Mouse (Mus musculus) frontal cortex, postnatal 25 days (tissue): Measurements from ENCODE around the gene Hacd3.
A peak's percentile ranks its signal among the peaks of the same experiment; 100 is the strongest.
"Not testable (repeated sequence)": the region's sequence is repeated elsewhere in the genome, so short reads cannot be mapped to it uniquely, and the experiment has no call there.

ENCODE experiments used
- DNase-seq, 2 experiments: peaks; one replicate each; pipeline ENCODE4 v3.0.0; 2022; ENCODE audit warnings: low spot score in 2 of 2

Hacd3 gene

DNA sequence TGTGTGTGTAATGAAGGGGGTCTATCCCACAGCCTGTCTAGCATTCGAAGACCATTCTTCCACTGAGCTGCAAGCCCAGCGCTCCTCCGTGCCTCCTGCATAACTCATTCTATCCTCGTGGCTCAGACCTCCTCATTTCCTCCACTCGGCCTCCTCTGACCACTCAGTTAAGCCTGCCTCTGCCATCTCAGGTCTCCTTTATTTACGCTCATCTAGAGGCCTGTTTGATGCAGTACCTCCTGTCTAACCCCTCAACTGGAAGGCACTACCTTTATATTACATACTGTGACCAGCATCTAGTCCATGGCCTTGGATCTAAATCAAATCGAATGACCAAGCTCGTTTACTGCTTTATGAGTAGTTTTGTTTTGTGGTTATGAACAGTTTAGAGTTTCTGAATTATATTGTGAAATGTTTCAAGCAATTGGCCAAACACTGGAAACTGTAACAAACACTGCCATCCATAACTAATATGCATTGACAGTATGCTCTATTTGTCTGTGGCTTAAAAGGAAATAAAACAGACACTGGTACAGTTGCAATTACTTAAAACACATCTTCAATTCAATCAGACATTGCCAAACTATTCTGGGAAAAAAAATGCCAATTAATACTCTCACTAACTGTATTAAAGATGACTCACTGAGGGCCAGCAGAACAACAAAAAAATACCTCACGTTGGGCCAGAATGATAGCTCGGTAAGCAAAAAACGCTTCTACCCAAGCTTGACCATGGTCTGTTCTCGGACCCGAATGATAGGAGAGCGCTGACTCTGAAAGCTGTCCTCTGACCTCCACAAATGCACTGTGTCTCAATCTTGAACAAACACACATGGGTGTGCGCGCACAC, 4.3 kb downstream of the Hacd3 start:
- DNase-seq, result no peak

GRCm38 (mm10) chr9:65016241-65016977, 5.1 kb downstream of the Hacd3 start:
- DNase-seq, result no peak

DNA sequence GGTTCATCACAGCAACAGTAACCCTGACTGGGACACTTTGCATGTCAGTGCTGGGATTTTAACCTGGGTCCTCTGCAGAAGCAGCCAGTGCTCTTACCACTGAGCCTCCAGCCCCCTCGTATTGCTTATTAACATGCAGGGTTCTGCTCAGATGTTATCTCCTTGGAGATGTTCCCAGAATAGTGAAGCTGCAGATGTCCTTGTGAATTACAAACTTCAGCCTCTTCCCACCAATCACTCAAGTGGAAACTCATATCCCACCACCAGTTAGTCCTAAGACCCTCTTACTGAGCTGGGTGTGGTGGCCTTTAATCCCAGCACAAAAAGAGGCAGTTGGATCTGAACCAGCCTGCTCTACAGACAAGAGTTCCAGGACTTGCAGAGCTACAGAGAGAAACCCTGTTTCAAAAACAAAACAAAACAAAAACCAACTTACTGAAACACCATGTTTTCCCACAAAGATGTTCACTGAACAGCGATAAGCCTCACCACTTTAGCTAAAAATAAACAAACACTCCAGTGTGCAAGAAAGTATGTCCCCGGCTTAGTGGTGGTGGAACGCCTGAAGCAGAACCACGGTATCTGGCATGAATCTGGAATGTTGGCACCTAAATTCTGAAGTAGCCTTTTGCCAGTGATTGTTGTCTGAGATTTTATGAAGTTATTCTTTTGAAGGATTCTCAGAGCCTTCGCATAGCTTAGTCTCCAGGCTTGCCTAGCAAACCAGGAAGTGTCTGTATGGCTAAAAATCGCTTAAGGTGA, 5.9 kb downstream of the Hacd3 start:
- no peak for DNase-seq

DNA sequence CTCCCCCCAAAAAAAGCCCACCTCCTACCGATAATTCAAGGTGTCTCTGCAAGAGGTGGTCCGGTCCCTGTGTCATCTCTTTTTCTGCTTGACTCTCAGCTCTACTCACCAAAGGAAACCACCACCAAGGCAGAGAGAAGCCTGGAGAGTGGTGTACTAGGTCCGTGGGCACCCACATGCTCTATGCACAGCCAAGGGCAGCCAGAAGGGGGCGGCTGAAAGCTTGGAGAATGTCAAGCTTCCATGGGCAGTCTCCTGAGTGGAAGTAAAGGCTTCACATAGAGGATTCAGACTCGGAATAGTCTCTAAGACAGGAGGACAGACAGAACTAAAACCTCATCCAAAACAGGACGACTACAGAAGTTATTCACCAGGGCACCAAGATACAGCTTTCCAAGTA, 10.2 kb downstream of the Hacd3 start:
- no peak for DNase-seq

DNA sequence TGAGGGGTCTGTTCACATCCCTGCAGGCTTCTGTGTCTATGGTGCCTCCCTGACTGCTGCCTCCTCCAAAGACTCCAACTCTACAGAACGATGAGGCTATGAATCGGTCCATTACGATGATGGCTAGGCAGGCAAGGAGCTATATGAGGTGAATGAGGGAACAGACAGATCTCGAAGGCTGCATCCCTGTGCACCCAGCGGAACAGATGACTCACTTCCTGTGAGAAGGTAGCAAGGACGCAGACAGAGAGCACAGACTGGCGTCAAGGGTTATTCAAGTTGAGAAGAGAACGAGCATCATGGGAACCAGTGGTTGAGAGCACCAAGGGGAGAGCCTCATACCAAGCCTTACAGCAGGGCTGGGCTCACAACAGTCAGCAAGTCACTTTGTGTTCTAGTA, 10.9 kb downstream of the Hacd3 start:
- no peak for DNase-seq

- no peak for DNase-seq
Observed at GRCm38 (mm10) chr9:65005737-65006136, 15.8 kb downstream of the Hacd3 start.

- DNase-seq, result no peak
Observed at GRCm38 (mm10) chr9:65001481-65001880, 20.0 kb downstream of the Hacd3 start.

DNA sequence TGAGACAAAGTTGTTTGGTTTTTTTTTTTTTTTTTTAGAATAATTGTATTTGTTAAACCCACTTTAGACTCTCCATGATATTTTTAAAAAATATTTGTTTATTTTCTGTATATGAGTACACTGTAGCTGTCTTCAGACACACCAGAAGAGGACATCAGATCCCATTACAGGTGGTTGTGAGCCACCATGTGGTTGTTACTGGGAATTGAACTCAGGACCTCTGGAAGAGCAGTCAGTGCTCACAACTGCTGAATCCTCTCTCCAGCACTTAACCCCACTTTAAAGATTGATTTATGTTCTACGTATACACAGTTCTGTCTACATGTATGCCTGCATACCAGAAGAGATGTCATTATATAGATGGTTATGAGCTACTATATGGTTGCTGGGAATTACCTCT, 26.0 kb downstream of the Hacd3 start:
- not testable (repeated sequence) for DNase-seq

- no peak for DNase-seq
Observed at GRCm38 (mm10) chr9:64990291-64990690, 31.2 kb downstream of the Hacd3 start.

DNA sequence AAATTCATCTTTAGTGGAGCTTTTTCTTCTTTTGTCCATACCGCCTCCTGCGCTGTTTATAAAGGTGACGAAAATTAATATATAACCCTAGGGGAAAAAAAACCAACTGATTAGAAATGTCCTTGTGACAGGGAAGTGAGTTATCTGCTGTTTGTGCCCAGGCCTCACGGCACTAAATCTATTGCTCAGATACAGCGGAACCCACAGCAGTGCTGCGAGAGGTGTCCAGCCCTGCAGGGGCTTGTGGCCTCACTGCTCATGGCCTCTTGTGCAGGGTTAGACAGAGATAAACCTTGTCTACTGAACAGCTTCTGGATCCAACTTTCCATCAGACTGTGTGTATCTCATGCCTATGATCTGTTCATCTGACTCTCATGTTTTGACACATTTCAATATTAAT, 33.0 kb downstream of the Hacd3 start:
- DNase-seq, result no peak

DNA sequence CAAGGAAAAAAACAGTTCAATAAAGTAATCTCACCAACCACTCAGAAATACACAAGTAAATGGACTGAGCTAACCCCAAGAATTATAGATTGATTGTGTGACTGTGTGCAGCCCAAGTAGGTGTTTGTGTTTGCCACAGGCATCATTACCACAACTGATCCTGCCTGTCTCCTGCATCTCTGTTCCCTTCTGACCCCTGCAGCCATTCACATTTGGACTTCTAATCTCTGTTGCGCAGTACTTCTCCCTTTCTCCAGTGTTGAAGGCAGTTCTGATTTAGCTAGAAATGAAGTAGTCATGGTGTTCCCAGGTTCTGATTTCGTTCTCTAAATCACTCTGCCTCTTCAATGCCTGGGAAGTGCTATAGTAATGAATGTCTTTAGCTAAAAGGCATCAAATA, 33.8 kb downstream of the Hacd3 start:
- DNase-seq, result no peak

- DNase-seq, result no peak
Observed at GRCm38 (mm10) chr9:64985807-64986206, 35.7 kb downstream of the Hacd3 start.

- no peak for DNase-seq
Observed at GRCm38 (mm10) chr9:64985037-64985794, 36.3 kb downstream of the Hacd3 start.

DNA sequence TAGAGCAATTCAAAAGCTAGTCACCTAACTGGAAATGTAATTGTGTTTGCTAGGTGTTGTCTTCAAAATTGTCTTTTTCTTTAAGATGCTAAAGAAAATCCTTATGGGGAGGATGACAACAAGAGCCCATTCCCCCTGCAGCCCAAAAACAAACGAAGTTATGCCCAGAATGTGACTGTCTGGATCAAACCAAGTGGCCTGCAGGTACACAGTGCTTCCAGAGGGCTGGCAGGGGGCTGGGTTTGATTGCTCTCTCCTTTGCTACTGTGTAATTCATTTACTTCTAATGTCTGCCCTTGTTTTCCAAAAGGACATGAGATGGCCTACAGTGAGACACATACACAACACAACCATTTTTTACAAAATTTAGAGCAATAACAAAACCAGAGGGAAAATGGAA, 39.6 kb downstream of the Hacd3 start:
- DNase-seq, result no peak

DNA sequence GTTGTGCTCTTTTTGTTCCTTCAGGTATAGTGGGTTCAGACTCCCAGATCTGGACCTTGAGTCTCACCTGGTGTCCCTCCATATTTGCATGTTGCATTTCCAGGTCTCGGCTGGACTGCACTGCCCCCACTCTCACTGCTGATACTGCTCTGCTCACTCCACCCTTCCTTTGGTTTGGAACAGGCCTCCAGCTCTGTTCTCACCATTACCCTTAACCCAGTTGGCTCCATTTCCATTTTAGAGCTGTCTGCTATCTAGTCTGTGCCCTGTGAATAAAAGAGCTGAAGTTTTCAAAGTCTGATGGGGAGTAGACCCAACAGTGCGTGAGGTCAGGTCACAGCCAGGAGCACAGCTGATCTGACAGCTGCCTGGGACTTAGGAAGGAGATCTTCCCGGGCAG, 40.9 kb downstream of the Hacd3 start:
- no peak for DNase-seq

- DNase-seq, result no peak
Observed at GRCm38 (mm10) chr9:64960978-64961320, 60.5 kb downstream of the Hacd3 start.

- peak; percentile 95 to 98 for DNase-seq
Observed at GRCm38 (mm10) chr9:64960117-64960977, 61.1 kb downstream of the Hacd3 start, which contains the start of gene Ints14. Ints14 (plus strand) TSS chr9:64960905.

DNA sequence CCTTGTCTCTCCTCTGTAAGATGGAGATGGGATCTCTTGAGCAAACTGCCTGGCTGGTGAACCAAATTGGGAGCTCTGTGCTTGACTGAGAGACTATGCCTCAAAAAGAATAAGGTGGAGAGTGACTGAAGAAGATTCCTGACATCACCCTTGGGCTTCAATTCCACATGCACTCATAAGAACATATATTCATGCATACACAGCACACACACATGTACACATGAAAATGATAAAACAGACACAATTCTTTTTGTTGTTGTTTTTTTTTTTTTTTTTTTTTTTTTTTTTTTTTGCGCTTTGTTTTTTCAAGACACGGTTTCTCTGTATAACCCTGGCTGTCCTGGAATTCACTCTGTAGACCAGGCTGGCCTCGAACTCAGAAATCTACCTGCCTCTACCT, 64.2 kb downstream of the Hacd3 start:
- no peak for DNase-seq

GRCm38 (mm10) chr9:64956337-64956736, 65.2 kb downstream of the Hacd3 start:
- DNase-seq, result no peak

- no peak for DNase-seq
Observed at GRCm38 (mm10) chr9:64953190-64953589, 68.3 kb downstream of the Hacd3 start.

- DNase-seq, result no peak
Observed at GRCm38 (mm10) chr9:64952055-64952454, 69.4 kb downstream of the Hacd3 start.
